Mouse (Mus musculus) testis, adult 2 months (tissue): Measurements from ENCODE around the gene Nr6a1.

Experiments
- CTCF ChIP-seq: fragments of 200-500 bp; IDR thresholded peaks from 2 replicates; pipeline ENCODE4 v1.5.1; 2012; ENCODE audit warnings: low read depth, mild to moderate bottlenecking, inconsistent platforms, low read length, moderate library complexity; ENCODE audit not compliant: control insufficient read depth, insufficient read depth, insufficient replicate concordance
- POLR2A ChIP-seq: fragments of 200-500 bp; IDR thresholded peaks from 2 replicates; pipeline ENCODE4 v1.6.1; 2012; ENCODE audit warnings: low read depth, mild to moderate bottlenecking, inconsistent platforms, low read length, moderate library complexity; ENCODE audit not compliant: control insufficient read depth

DNA sequence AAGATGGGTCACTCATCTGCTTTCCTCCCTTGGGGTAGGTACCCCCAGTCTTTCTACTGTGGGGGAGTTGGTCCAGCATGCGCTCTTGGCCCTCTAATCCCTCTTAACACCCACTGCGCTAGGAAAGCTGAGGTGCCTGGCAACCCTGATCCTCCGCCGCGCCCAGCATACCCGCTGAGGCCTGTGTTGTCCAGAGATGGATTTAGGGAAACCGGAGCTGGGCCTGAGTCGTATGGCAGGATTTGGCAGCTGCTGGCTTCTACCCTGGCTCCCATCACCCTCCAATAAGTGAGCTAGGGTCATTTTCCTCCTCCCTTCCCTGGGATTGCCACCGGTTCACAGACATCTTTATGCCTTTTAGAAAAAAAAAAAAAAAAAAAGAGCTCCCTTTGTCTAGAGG, 231.7 kb downstream of the Nr6a1 start:
- TF ChIP-seq CTCF, result no peak
- TF ChIP-seq POLR2A, result no peak
